Mouse (Mus musculus): ENCODE data around the gene Utp3.

GRCm38 (mm10) chr5:88508555-88508954 lies 45.7 kb upstream of the Utp3 start:
- TF ChIP-seq GATA1 (IDR thresholded peaks at IDR 0.05; ENCODE audit: borderline replicate concordance, low read length) (no peak), FLI1 (IDR thresholded peaks at IDR 0.05; ENCODE audit: low read length) (no peak)
